Mouse (Mus musculus) right cerebral cortex, adult 2 months (tissue): ENCODE measurements around the gene Ap2b1.
A peak's percentile ranks its signal among the peaks of the same experiment; 100 is the strongest.

Source experiments
- DNase-seq, 2 experiments: peaks; one replicate each; pipeline ENCODE4 v3.0.0; 2021 to 2022; ENCODE audit warnings: low spot score in 2 of 2

Gene Ap2b1

GRCm38 (mm10) chr11:83442596-83443267, 143.9 kb downstream of the Ap2b1 start:
- peak; percentile 85 to 90 for DNase-seq

DNA sequence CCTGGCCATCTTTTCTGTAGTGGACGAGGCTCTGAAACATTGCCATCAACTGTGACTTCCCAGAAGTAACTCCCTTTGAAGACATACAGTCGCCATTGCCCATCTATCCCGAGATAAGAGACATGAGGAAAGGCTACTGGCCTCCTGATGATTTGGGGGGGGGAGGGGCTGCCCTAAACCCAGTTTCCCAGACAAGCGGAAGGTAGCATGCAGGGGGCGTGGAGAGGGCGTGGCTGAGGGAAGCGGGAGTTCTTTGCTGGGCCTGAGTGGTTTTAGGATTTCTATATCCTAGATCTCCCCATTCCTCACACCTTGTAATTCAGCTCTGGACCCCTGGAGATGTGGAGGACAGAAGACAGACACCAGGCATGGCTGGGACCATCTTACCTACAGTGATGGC, 145.0 kb downstream of the Ap2b1 start:
- no peak for DNase-seq

DNA sequence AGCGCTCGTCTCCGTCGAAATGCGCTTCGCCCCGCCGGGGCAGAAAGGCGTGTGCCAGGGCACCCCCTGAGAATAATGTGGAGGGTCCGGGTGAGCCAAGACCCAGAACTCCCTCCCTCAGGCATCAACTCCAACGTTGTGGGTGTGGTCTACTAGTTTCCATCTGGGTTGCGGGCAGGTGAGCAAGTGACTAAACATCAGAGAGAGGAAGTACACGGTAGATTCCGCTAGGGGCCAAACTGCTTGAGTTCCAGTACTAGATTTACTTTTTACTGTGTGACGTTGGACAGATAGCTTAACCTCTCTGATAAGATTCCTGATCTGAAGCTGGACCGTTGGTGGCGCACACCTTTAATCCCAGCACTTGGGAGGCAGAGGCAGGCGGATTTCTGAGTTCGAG, 146.2 kb downstream of the Ap2b1 start:
- no peak for DNase-seq

DNA sequence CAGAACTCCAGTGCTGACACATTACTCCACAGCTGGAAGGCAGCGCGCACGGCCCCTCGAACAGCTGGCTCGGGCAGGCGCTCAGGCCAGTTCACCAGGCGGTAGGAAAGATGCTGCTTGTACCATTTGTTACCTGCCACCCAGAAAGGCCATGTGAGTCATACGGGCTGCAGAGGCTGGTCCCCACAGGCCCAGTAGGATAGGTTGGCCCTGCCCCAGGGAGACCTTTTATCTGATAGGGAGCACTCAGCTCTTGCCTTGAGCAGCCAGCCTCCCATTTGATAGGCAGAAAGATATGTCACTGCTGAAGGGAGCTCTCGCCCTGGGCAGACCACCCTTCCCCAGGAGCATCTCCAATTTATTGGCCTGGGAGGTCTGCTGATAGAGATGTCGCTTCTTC, 148.8 kb downstream of the Ap2b1 start:
- no peak for DNase-seq

DNA sequence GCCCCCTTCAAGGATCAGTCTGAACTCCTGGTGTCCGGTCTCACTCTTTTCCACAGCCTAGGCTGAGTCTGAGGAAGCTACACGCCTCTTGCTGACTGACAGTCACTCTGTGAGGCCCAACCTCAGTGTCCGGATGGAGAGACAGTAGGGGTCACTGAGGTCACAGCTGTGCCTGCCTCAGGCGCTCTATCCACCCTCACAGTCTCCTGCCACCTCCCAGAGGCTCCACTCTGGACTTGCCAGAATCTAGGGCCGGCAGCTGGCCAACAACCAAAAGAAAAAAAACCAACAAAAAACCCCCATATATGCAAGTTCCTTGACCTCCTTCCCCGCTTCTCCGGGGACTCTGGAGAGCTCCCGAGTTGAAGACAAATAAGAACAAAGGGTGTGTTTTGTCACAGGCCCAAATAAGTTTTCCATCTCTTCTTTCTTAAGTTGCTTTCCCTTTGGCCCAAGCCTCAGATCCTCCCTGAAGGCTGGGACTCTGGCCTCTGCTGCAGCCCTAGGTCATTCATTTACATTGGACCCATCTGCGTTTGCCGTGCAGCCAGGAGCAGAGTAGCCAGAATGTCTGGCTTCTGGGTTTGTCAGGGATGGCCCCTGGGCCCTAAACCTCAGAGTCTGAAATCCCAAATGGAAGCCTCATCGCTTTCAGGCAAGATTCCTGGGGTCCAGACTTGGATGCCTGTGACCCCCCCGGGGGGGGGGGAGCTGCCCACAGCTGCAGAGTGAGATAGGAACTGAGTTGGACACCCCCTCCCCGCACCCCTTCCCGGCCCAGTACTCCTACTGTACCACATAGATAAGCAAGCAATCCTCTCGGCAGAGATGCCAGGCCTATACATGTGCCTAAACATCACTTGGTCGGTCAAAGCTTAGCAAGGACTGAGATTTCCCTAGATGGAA, 149.4 kb downstream of the Ap2b1 start:
- DNase-seq = no peak

GRCm38 (mm10) chr11:83448927-83449236, 150.1 kb downstream of the Ap2b1 start:
- DNase-seq = no peak

GRCm38 (mm10) chr11:83449298-83449697, 150.5 kb downstream of the Ap2b1 start:
- no peak for DNase-seq

DNA sequence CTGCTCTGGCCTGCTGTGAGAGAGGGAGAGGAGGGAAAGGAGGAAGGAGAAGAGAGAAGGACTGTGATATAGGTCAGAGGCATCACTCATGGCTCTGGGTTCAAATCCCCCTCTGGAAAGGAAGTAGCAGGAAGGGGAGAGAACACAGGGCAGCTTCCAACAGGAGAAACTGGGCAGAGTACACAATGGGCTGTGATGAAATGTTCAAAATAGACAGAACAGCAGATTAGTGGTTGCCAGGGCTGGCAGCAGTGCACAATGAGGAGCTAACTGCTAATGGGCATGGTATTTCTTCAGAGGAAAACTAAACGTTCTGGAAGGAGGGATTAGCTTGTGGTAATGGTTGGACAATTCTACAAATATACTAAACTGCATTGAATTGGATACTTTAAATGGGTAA, 151.7 kb downstream of the Ap2b1 start:
- DNase-seq = no peak

DNA sequence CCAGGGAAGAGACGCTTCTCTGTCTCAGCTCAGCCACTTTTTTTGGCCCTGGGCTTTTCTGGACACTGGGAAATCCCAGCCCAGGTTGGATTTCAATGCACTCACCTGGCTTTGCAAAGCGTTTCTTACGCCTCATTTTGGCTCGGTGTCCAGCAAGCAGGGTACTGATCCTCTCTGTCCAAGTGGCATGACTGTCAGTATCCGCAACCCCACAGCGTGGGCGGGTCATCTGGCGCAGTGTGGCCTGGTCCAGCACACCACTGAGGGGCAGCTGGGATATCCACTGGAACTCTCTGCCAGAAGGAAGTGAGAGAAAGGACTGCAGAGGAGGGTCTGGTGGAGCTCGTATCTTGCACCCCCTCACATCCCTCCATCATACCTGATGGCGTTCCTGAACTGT, 152.5 kb downstream of the Ap2b1 start:
- DNase-seq = no peak

DNA sequence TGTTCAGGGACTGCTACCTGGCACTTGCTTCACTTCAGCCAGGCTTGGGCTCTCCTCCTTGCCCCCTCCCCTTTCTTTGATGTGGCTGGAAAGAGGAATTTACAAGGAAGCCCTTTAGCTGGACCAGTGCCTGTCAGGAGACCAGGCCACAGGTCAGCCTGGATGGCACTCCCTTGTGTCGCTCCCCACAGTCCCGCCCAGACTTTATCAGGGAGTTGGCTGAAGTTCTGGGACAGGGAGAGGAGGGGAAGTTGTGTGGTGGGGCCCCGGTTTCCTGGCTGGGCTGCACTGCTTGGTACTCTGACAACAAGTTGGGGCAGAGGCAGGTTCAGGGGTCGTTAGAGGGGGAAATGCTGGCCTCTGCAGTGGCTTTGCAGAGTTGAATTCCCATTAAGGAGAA, 155.7 kb downstream of the Ap2b1 start:
- DNase-seq = no peak
